ENCODE assay signal across 22 mouse cellular contexts in the genomic region with DNA sequence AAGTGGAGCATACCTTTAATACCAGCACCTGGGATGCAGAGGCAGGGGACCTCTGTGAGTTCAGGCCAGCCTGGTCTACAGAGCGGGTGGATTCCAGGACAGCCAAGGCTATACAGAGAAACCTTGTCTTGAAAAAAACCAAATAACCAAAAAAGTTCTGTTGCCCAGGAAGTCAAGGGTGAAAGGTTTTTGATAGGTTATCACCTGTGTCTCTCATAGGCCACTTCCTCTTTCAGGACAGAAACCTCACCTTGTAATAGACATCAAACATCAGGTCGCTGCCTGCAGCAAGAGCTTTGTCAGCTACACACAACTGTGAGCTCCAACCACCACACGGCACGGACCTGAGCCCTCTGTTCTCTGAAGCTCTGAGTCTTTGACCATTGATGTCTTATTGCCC. TPM values are rescaled to one million over a fixed set of nuclear protein-coding genes. Genes with fewer than 3 reads are reported as not detected.
DNase-seq lines count a peak whose midpoint lies in the region; ATAC-seq and TF ChIP-seq lines count a peak whose summit lies in the region.
"Had no signal": no experiment of that assay in that cellular context is flagged by ENCODE, and none has a peak within 500 bp of the region (broad histone marks: within the 10 kb centered on the region; RNA-seq: fewer than 3 reads in every experiment).

No protein-coding gene starts in this region.

- TF ChIP-seq CTCF in CH12.LX (conservative IDR thresholded peaks at IDR 0.05 in 1 of 2, IDR thresholded peaks at IDR 0.05 in 1 of 2; ENCODE audit: low read depth in 2 of 2, low read length in 2 of 2): no peak
- no peak for TF ChIP-seq CTCF in hindbrain, postnatal 0 days (IDR thresholded peaks at IDR 0.05; ENCODE audit: low read depth)

- ATAC-seq in activated CD4-positive, CD25-positive, alpha-beta regulatory T cell, adult 4 months: peak; percentile 45
- ATAC-seq in neutrophil, adult 5-6 weeks (ENCODE audit: extremely low read depth, insufficient number of reproducible peaks, low FRiP score, poor library complexity, severe bottlenecking): peak; percentile 45; the same call in 1 of the 2 replicates
- no peak for ATAC-seq in kidney, embryonic 16.5 days (ENCODE audit: low FRiP score, low TSS enrichment)
- ATAC-seq in hindbrain, postnatal 0 days: no peak
- ATAC-seq in hindbrain, embryonic 12.5 days (ENCODE audit: low FRiP score): no peak
- ATAC-seq: forebrain, embryonic 13.5 days; forebrain, embryonic 15.5 days; Patski had no signal

- no peak overlapping the region for H3K4me3 ChIP-seq in CH12.LX (replicated peaks in 1 of 3; ENCODE audit: low read depth in 2 of 3, low read length in 2 of 3, poor library complexity in 1 of 3)
- no peak overlapping the region for H3K4me3 ChIP-seq in midbrain, embryonic 10.5 days
- no peak overlapping the region for H3K4me3 ChIP-seq in kidney, embryonic 16.5 days (ENCODE audit: low read length)
- no peak overlapping the region for H3K4me3 ChIP-seq in hindbrain, postnatal 0 days (ENCODE audit: low read length)
- no peak overlapping the region for H3K4me3 ChIP-seq in hindbrain, embryonic 12.5 days
- H3K4me3 ChIP-seq: embryonic facial prominence, embryonic 10.5 days; embryonic facial prominence, embryonic 12.5 days; forebrain, embryonic 13.5 days; forebrain, embryonic 15.5 days had no signal

- no peak overlapping the region for H3K9ac ChIP-seq in CH12.LX (ENCODE audit: insufficient read depth, low read depth)
- no peak overlapping the region for H3K9ac ChIP-seq in kidney, embryonic 16.5 days (replicated peaks; ENCODE audit: low read length)
- H3K9ac ChIP-seq in hindbrain, postnatal 0 days (replicated peaks; ENCODE audit: low read length): no peak overlapping the region
- H3K9ac ChIP-seq in hindbrain, embryonic 12.5 days: no peak overlapping the region
- H3K9ac ChIP-seq: embryonic facial prominence, embryonic 12.5 days; forebrain, embryonic 13.5 days; forebrain, embryonic 15.5 days; forebrain, postnatal 0 days had no signal

- WGBS in midbrain, embryonic 10.5 days: 84% methylated on average over 4 of the region's 4 CpGs
- 76% methylated on average over 4 of the region's 4 CpGs for WGBS in kidney, embryonic 16.5 days
- 90% methylated on average over 4 of the region's 4 CpGs for WGBS in hindbrain, postnatal 0 days
- 90% methylated on average over 4 of the region's 4 CpGs for WGBS in hindbrain, embryonic 12.5 days

- TF ChIP-seq EP300 in CH12.LX (IDR thresholded peaks at IDR 0.05; ENCODE audit: low read length): no peak

- H3K9me3 ChIP-seq in CH12.LX (replicated peaks; ENCODE audit: low read length): no peaks in the 10 kb centered on the region
- H3K9me3 ChIP-seq in midbrain, embryonic 10.5 days (replicated peaks): no peaks in the 10 kb centered on the region
- no peaks in the 10 kb centered on the region for H3K9me3 ChIP-seq in kidney, embryonic 16.5 days (ENCODE audit: low read length)
- H3K9me3 ChIP-seq in hindbrain, postnatal 0 days (ENCODE audit: low read length): no peaks in the 10 kb centered on the region
- no peaks in the 10 kb centered on the region for H3K9me3 ChIP-seq in hindbrain, embryonic 12.5 days (replicated peaks)
- H3K9me3 ChIP-seq: embryonic facial prominence, embryonic 10.5 days; embryonic facial prominence, embryonic 12.5 days; forebrain, embryonic 13.5 days; forebrain, embryonic 15.5 days had no signal

- 0 out of 2 replicates have a peak overlapping the region, but pooled peaks have one; percentile 35 for H3K4me2 ChIP-seq in CH12.LX (ENCODE audit: insufficient read depth, low read depth, poor library complexity, severe bottlenecking)
- no peak overlapping the region for H3K4me2 ChIP-seq in kidney, embryonic 16.5 days (replicated peaks; ENCODE audit: low read depth, low read length)
- H3K4me2 ChIP-seq in hindbrain, postnatal 0 days (ENCODE audit: low read depth, low read length): no peak overlapping the region
- no peak overlapping the region for H3K4me2 ChIP-seq in hindbrain, embryonic 12.5 days (replicated peaks)
- H3K4me2 ChIP-seq: embryonic facial prominence, embryonic 12.5 days; forebrain, embryonic 13.5 days; forebrain, embryonic 15.5 days had no signal

- no peak overlapping the region for H3K27ac ChIP-seq in CH12.LX (ENCODE audit: insufficient read depth, low read depth)
- no peak overlapping the region for H3K27ac ChIP-seq in midbrain, embryonic 10.5 days (replicated peaks)
- H3K27ac ChIP-seq in kidney, embryonic 16.5 days (ENCODE audit: low read length): no peak overlapping the region
- H3K27ac ChIP-seq in hindbrain, postnatal 0 days: no peak overlapping the region
- H3K27ac ChIP-seq in hindbrain, embryonic 12.5 days: no peak overlapping the region
- H3K27ac ChIP-seq: embryonic facial prominence, embryonic 10.5 days; embryonic facial prominence, embryonic 12.5 days; forebrain, embryonic 13.5 days; forebrain, embryonic 15.5 days had no signal

- DNase-seq in A20 (ENCODE audit: low read depth, low spot score) (peak; percentile 84), CH12.LX (ENCODE audit: extremely low read depth) (no peak)
- no peak for DNase-seq in midbrain, embryonic 10.5 days (ENCODE audit: low spot score)
- DNase-seq in hindbrain, postnatal 0 days (ENCODE audit: low spot score): no peak
- DNase-seq: adrenal gland, adult 2 months; adrenal gland, postnatal 10 days; adrenal gland, postnatal 25 days; cerebellum, adult 11 months; cerebellum, adult 18-20 months; cerebellum, adult 9-10 months; cerebellum, postnatal 10 days; cerebellum, postnatal 25 days; forebrain, postnatal 0 days had no signal

- TF ChIP-seq POLR2A in CH12.LX (IDR thresholded peaks at IDR 0.05; ENCODE audit: low read depth, low read length): no peak

- H3K36me3 ChIP-seq in CH12.LX (replicated peaks in 1 of 2; ENCODE audit: control insufficient read depth in 1 of 2, insufficient read depth in 1 of 2, low read length in 1 of 2): no peaks in the 10 kb centered on the region
- H3K36me3 ChIP-seq in midbrain, embryonic 10.5 days: no peaks in the 10 kb centered on the region
- H3K36me3 ChIP-seq in kidney, embryonic 16.5 days (ENCODE audit: insufficient read depth, low read length): no peaks in the 10 kb centered on the region
- no peaks in the 10 kb centered on the region for H3K36me3 ChIP-seq in hindbrain, postnatal 0 days (ENCODE audit: insufficient read depth, low read length)
- H3K36me3 ChIP-seq in hindbrain, embryonic 12.5 days: no peaks in the 10 kb centered on the region
- H3K36me3 ChIP-seq: embryonic facial prominence, embryonic 10.5 days; embryonic facial prominence, embryonic 12.5 days; forebrain, embryonic 15.5 days had no signal

- H3K79me2 ChIP-seq in CH12.LX (replicated peaks; ENCODE audit: control insufficient read depth, extremely low read depth, insufficient read depth, poor library complexity, severe bottlenecking): no peaks in the 10 kb centered on the region

- dilution Hi-C loops in CH12.LX (cut with MboI; ENCODE audit: extremely low pct_ligation_motif_present, extremely low pct_unique_long_range_greater_than_20kb, low sequenced_read_pairs): no loop called here

- TF ChIP-seq RAD21 in CH12.LX (IDR thresholded peaks at IDR 0.05; ENCODE audit: low read depth, low read length): no peak

- peaks cover 16 to 44% of the 10 kb centered on the region in 2 experiments; a peak in 3 of 4 replicates for H3K4me1 ChIP-seq in CH12.LX (ENCODE audit: control insufficient read depth in 1 of 2, insufficient read depth in 2 of 2)
- H3K4me1 ChIP-seq in midbrain, embryonic 10.5 days: peaks cover 7% of the 10 kb centered on the region; the same call in 1 of the 2 replicates
- peaks cover 11% of the 10 kb centered on the region; the same call in 1 of the 2 replicates for H3K4me1 ChIP-seq in kidney, embryonic 16.5 days (ENCODE audit: insufficient read depth, low read length)
- H3K4me1 ChIP-seq in hindbrain, postnatal 0 days (ENCODE audit: insufficient read depth, low read length): no peaks in the 10 kb centered on the region; the same call in 1 of the 2 replicates
- peaks cover 9% of the 10 kb centered on the region for H3K4me1 ChIP-seq in hindbrain, embryonic 12.5 days

- in situ Hi-C loops in CH12.LX (cut with MboI; ENCODE audit: low pct_ligation_motif_present, low pct_unique_long_range_greater_than_20kb, low sequenced_read_pairs): no loop called here

- H3K27me3 ChIP-seq in CH12.LX (replicated peaks): no peaks in the 10 kb centered on the region
- H3K27me3 ChIP-seq in midbrain, embryonic 10.5 days (ENCODE audit: low read depth, poor library complexity, severe bottlenecking): peaks cover 5% of the 10 kb centered on the region; the same call in 1 of the 2 replicates
- H3K27me3 ChIP-seq in kidney, embryonic 16.5 days (ENCODE audit: insufficient read depth, low read length): no peaks in the 10 kb centered on the region
- no peaks in the 10 kb centered on the region for H3K27me3 ChIP-seq in hindbrain, postnatal 0 days (ENCODE audit: insufficient read depth, low read length)
- peaks cover 4% of the 10 kb centered on the region; the same call in 1 of the 2 replicates for H3K27me3 ChIP-seq in hindbrain, embryonic 12.5 days
- H3K27me3 ChIP-seq: embryonic facial prominence, embryonic 12.5 days; forebrain, embryonic 13.5 days; forebrain, embryonic 15.5 days; Patski had no signal

RNA-seq across cellular contexts. Expression of a gene that starts 10.6 kb away (rescaled TPM):
- total RNA-seq in CH12.LX (2012; rRNA removed) (47.4 and 56.9 TPM in 2 replicates), CH12.LX (2014; rRNA removed) (52.0 and 54.6 TPM in 2 replicates)
- 55.9 and 61.2 TPM in 2 replicates for polyA plus RNA-seq in CH12.LX (2012; ENCODE audit: insufficient read length, low read depth)
- under 1 TPM; 0.61 to 0.70 TPM for polyA plus RNA-seq in activated CD4-positive, CD25-positive, alpha-beta regulatory T cell, adult 4 months (2017; shearing (Covaris generic))
- total RNA-seq in neutrophil, adult 5-6 weeks (2017): 60.0 and 64.5 TPM in 2 replicates
- 21.8 and 22.9 TPM in 2 replicates for polyA plus RNA-seq in midbrain, embryonic 10.5 days (2016; fragmentation: Nextera tagmentation; extraction: Ambion mirVana)
- 15.9 and 16.1 TPM in 2 replicates for polyA plus RNA-seq in kidney, embryonic 16.5 days (2015; fragmentation: Nextera tagmentation; extraction: Ambion mirVana)
- 23.8 and 29.4 TPM in 2 replicates for total RNA-seq in hindbrain, postnatal 0 days (2014; rRNA removed)
- 6.3 and 7.7 TPM in 2 replicates for polyA plus RNA-seq in hindbrain, postnatal 0 days (2015; fragmentation: Nextera tagmentation; extraction: Ambion mirVana)
- polyA plus RNA-seq in hindbrain, embryonic 12.5 days (2016; fragmentation: Nextera tagmentation; extraction: Ambion mirVana): 8.1 and 8.8 TPM in 2 replicates

RNA-seq across cellular contexts. Expression of a gene that starts 30.4 kb away (rescaled TPM):
- 41.9 and 62.3 TPM in 2 replicates for total RNA-seq in CH12.LX (2012; rRNA removed)
- 65.2 and 72.7 TPM in 2 replicates for total RNA-seq in CH12.LX (2014; rRNA removed)
- polyA plus RNA-seq in CH12.LX (2012; ENCODE audit: insufficient read length, low read depth): 121 and 141 TPM in 2 replicates
- 100 to 1,000 TPM in 1 of 2 experiments, 10 to 100 TPM in 1; 92.1 to 105 TPM for polyA plus RNA-seq in activated CD4-positive, CD25-positive, alpha-beta regulatory T cell, adult 4 months (2017; shearing (Covaris generic))
- 98.6 and 101 TPM in 2 replicates for total RNA-seq in neutrophil, adult 5-6 weeks (2017)
- polyA plus RNA-seq in midbrain, embryonic 10.5 days (2016; fragmentation: Nextera tagmentation; extraction: Ambion mirVana): 86.2 and 90.6 TPM in 2 replicates
- 68.1 and 70.4 TPM in 2 replicates for polyA plus RNA-seq in kidney, embryonic 16.5 days (2015; fragmentation: Nextera tagmentation; extraction: Ambion mirVana)
- 8.5 and 9.9 TPM in 2 replicates for total RNA-seq in hindbrain, postnatal 0 days (2014; rRNA removed)
- 43.7 and 48.6 TPM in 2 replicates for polyA plus RNA-seq in hindbrain, postnatal 0 days (2015; fragmentation: Nextera tagmentation; extraction: Ambion mirVana)
- 70.1 and 75.0 TPM in 2 replicates for polyA plus RNA-seq in hindbrain, embryonic 12.5 days (2016; fragmentation: Nextera tagmentation; extraction: Ambion mirVana)

RNA-seq across cellular contexts. Expression of a gene that starts 59.2 kb away (rescaled TPM):
- total RNA-seq in CH12.LX (2012; rRNA removed): 26.1 and 38.4 TPM in 2 replicates
- total RNA-seq in CH12.LX (2014; rRNA removed): 195 and 214 TPM in 2 replicates
- 85.4 and 108 TPM in 2 replicates for polyA plus RNA-seq in CH12.LX (2012; ENCODE audit: insufficient read length, low read depth)
- 1 to 10 TPM; 5.2 to 6.0 TPM for polyA plus RNA-seq in activated CD4-positive, CD25-positive, alpha-beta regulatory T cell, adult 4 months (2017; shearing (Covaris generic))
- 20.3 and 31.5 TPM in 2 replicates for total RNA-seq in neutrophil, adult 5-6 weeks (2017)
- polyA plus RNA-seq in midbrain, embryonic 10.5 days (2016; fragmentation: Nextera tagmentation; extraction: Ambion mirVana): 44.6 and 52.5 TPM in 2 replicates
- polyA plus RNA-seq in kidney, embryonic 16.5 days (2015; fragmentation: Nextera tagmentation; extraction: Ambion mirVana): 98.6 and 116 TPM in 2 replicates
- 32.1 and 36.9 TPM in 2 replicates for total RNA-seq in hindbrain, postnatal 0 days (2014; rRNA removed)
- polyA plus RNA-seq in hindbrain, postnatal 0 days (2015; fragmentation: Nextera tagmentation; extraction: Ambion mirVana): 65.0 and 67.6 TPM in 2 replicates
- 72.4 and 72.9 TPM in 2 replicates for polyA plus RNA-seq in hindbrain, embryonic 12.5 days (2016; fragmentation: Nextera tagmentation; extraction: Ambion mirVana)

Comparison
In these comparisons a context has a peak if more than half of its experiments do, and no peak if none do; other contexts are left out.
1. ATAC-seq: peak in activated CD4-positive, CD25-positive, alpha-beta regulatory T cell, adult 4 months (single experiment) and neutrophil, adult 5-6 weeks (single experiment); none in kidney, embryonic 16.5 days (single experiment), hindbrain, postnatal 0 days (single experiment) and hindbrain, embryonic 12.5 days (single experiment).